Mouse (Mus musculus) heart, adult 11 months (tissue): Measurements from ENCODE around the gene Kif26a.
A peak's percentile ranks its signal among the peaks of the same experiment; 100 is the strongest.

Experiments used
- DNase-seq: peaks from one replicate; pipeline ENCODE4 v3.0.0; 2022

The Kif26a gene

GRCm38 (mm10) chr12:112145875-112146651 lies at the start of gene Kif26a:
Gene Kif26a, plus strand, starts transcription at chr12:112146208.
- DNase-seq = peak; percentile 99

DNA sequence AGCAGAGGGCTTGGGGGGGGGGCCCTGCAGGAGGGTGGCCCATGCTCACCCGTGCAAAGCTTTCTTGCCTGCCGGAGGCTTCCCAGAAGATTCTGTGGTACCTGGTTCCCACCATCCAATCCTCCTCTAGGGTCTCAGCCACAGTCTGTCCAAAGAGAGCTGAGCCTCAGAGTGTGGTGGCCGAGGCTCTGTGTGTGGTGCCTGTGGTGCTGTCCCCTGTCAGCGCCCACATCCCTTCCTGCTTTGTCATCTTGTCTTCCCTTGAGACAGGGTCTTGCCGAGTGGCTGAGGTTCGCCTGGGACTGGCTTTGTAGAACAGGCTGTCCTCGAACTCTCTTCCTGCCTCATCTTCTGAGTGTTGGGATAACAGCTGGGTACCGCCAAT lies 49.3 kb upstream of the Kif26a start:
- no peak for DNase-seq

DNA sequence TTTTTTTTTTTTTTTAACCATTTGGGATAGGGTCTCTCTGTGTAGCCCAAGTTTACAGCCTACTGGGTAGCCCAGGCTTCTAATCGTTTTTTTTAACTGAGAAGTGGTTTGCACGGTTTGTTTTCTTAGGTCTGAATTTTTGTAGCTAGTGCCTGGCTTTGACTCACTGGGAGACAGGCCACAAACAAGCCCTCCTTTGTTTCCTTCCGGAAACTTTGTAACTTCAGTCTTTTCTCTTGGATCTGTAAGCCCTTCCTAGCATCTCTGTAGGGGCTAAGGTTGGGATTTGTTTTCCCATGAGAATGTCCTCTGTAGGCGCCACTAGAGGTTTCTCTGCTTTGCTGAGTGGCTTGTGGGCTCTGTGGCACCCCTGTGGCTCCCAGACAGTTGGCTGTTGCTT lies 45.9 kb upstream of the Kif26a start:
- no peak for DNase-seq

DNA sequence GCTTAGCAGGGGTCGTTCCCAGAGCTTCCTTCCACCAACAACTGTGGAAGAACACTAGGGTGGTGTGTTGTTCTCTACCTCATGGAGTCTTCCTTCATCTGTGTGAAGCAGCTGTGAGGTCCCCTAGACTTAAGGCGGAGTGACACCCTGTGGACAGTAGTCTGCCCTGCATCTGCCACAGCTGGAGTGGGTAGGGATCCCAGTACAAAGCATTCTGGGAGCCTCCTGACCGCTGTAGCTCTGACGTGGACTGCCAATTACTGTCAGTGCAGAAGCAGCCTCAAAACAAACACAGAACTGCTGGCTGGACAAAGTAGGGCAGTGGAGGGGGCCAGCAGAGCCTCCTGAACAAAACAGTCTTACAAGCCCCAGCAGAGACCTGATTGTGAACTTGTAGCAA lies 45.0 kb upstream of the Kif26a start:
- peak; percentile 95 for DNase-seq

DNA sequence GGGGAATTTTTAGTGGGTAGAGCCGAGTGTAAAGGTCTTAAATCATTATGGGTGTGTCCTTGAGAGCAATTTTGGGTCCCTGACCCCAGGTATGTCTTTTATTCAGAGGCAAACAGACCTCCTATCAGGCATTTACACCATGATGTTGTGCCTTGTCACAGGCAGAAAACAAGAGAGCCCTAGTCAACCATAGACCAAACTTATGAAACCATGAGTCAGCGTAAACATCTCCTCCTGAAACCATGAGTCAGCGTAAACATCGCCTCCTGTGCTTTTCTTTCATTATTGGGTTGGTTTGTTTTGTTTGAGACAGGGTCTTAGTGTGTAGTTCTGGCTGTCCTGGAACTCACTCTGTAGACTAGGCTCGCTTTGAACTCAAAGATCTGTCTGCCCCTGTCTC lies 42.8 kb upstream of the Kif26a start:
- no peak for DNase-seq

DNA sequence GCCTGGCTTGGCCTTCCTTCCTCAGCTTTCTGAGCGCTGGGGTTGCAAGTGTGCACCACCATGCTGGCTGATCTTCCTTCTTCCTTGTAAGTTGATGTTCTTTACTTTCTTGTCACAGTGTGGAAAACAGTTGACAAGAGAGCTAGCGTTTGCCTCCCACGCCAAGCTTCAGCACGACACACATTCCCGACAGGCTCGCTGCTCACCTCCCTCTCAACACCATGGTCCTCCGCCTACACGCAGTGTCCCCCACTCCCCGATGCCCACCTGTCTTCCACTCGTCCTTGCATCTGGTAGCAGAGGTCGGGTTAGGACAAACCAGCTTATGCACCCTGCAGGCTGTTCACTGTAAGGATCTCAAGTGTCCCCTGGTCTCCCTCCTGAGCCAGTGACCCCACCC lies 41.1 kb upstream of the Kif26a start:
- DNase-seq = no peak

- DNase-seq = peak; percentile 93
Measured at GRCm38 (mm10) chr12:112106541-112106971, 39.5 kb upstream of the Kif26a start, which contains the start of gene Aspg. Gene Aspg, plus strand, starts transcription at chr12:112106679.

DNA sequence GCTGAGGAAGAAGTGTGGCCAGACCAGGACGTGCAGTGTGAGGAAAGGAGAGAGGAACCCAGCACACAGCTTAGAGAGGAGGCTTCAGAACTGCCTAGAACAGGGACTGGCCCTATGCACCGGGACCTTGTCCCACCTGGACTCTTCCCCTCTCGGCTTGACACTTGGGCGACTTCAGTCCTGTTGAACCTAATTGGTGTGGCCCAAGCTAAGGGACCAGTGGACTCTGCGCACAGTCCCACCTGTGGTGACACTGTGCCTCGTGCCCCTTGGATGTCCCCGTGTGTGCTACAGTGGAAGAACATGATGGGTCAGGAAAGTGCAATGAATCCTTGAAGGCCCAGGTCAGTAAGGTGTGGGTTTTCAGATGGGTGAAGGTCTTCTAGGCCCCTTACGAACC lies 38.3 kb upstream of the Kif26a start:
- no peak for DNase-seq

- no peak for DNase-seq
Measured at GRCm38 (mm10) chr12:112108696-112109445, 37.1 kb upstream of the Kif26a start.

DNA sequence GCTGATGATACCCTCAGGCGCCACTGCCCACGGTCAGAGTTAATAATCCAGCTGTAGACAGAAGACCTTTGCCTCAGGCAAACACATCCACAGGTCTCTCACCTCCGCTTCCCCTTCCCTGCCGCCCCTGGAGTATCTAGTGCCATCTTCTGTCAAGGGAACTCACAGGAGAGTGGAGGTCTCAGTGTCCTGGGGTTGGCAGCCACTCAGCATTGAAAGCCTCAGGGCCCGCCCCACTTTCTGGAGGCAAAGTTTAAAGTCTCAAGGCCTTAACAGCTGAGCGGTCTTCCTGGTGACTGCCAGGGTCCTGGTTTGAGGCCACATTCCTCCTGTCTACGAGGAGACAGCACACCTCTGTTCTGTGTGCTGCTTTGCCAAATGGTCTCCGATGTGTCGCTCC lies 36.3 kb upstream of the Kif26a start:
- DNase-seq = no peak

DNA sequence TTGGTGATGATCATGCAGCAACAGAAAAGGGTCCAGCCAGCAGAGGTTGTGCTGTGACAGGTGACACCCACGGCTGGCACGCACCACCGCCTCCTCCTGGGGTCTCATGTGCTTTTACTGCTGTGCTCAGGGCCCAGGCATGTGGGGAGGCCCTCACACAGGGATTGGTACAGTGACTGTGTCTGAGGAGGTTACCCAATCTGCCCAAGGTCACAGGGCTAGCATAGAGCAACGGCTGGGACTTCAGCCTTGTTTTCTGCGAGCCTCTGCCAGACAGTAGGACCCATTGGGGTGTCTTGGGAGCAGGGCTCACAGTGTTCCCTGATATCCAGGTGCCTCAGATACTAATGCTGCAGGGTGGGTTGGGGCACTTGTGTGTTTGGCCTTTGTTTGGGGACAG lies 34.7 kb upstream of the Kif26a start:
- DNase-seq = no peak

DNA sequence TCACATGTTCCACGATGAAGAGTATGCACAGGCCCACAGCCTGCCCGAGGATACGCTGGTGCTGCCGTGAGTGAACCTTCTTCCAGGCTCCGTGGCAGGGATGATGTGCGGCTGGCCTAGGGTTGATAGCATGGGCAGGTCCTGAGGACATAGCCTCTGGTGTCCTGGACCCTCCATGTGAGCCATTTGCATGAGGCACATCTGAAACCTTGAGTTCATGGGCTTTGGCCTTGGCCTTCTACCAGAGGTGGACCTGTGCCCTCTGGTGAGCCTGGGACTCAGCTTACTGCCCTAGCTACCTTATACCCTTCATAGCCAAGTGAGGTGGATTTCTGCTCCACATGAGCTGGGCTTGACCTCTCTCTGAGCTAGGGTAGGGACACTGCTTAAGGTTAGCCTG lies 33.8 kb upstream of the Kif26a start:
- no peak for DNase-seq

GRCm38 (mm10) chr12:112112686-112113396 lies 33.2 kb upstream of the Kif26a start:
- DNase-seq = no peak

DNA sequence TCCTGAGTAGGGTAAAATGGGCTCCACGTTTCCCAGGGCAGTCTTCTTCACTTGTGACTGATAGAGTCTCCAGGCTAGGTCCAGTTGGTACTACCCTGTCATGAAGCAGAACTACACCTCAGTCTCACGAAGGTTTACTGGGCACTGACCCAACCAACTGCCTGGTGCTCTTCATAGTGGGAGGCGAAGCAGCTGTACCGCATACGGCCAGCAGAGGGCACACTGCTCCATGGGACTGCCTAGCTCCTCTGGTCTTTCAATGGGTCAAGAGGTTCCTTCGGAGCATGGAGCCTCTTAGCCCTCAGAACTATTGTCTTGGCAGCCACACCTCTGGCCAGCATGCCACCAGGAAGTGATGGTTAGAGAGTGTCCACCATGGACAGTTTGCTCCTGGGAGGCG lies 32.3 kb upstream of the Kif26a start:
- DNase-seq = peak; percentile 98

GRCm38 (mm10) chr12:112117006-112117405 lies 29.0 kb upstream of the Kif26a start:
- DNase-seq = no peak

GRCm38 (mm10) chr12:112117649-112118048 lies 28.4 kb upstream of the Kif26a start:
- DNase-seq = no peak

DNA sequence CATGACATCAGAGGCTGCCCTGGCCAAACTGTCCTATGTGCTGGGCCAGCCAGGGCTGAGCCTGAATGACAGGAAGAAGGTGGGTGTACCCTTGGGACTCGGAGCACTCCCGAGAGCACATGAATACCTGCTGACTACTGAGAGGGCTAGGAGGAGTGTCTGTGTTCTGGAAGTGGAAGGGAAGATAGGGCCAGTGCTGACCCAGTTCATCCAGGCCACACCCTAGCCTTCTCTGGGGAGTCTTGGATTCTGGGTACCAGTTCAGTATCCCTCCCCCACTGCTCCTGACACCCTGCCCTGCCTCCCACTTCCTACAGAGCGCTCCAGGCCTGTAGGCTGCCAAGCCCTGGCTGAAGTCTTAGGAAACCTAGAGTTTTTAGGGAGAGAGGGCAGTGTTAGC lies 24.8 kb upstream of the Kif26a start:
- peak; percentile 96 for DNase-seq

- DNase-seq = no peak
Measured at GRCm38 (mm10) chr12:112125903-112126302, 20.1 kb upstream of the Kif26a start.

- DNase-seq = no peak
Measured at GRCm38 (mm10) chr12:112126931-112127635, 18.9 kb upstream of the Kif26a start.

DNA sequence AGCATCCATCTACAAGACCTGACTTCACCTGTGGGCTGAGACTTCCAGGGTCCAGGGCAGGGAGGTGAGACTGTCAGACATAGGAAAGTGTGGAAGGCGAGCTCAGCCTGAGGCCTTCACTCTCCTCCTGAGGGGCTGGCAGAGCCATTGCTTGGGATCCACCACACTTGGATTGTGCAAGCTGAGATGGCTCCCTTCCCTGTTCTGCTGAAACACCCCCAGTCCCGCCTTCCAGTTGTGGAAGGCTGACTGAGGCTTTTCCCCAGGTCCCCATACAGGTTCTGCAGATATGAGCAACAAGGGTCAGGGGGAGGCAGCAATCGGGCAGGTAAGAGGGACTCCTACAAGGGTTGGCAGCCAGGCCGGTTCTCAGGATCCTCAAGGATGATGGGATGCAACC lies 17.5 kb upstream of the Kif26a start:
- no peak for DNase-seq

- no peak for DNase-seq
Measured at GRCm38 (mm10) chr12:112129300-112129856, 16.6 kb upstream of the Kif26a start.

- DNase-seq = peak; percentile 97
Measured at GRCm38 (mm10) chr12:112130161-112130860, 15.7 kb upstream of the Kif26a start.
